Mouse (Mus musculus): Measurements from ENCODE around the gene Asb11.

The Asb11 gene

GRCm38 (mm10) chrX:164440703-164441102, 3.9 kb downstream of the Asb11 start:
- ATAC-seq (ENCODE audit: insufficient number of reproducible peaks, low FRiP score, low TSS enrichment), result no peak

GRCm38 (mm10) chrX:164441306-164441705, 4.5 kb downstream of the Asb11 start:
- ATAC-seq (ENCODE audit: insufficient number of reproducible peaks, low FRiP score, low TSS enrichment), result no peak

- ATAC-seq (ENCODE audit: insufficient number of reproducible peaks, low FRiP score, low TSS enrichment), result no peak
Measured at GRCm38 (mm10) chrX:164445601-164446000, 8.8 kb downstream of the Asb11 start.

GRCm38 (mm10) chrX:164446106-164446551, 9.3 kb downstream of the Asb11 start:
- no peak for ATAC-seq (ENCODE audit: insufficient number of reproducible peaks, low FRiP score, low TSS enrichment)

GRCm38 (mm10) chrX:164446835-164447681, 10.3 kb downstream of the Asb11 start:
- ATAC-seq (ENCODE audit: insufficient number of reproducible peaks, low FRiP score, low TSS enrichment), result no peak

GRCm38 (mm10) chrX:164447682-164448071, 10.9 kb downstream of the Asb11 start:
- ATAC-seq (ENCODE audit: insufficient number of reproducible peaks, low FRiP score, low TSS enrichment), result no peak

- no peak for ATAC-seq (ENCODE audit: insufficient number of reproducible peaks, low FRiP score, low TSS enrichment)
Measured at GRCm38 (mm10) chrX:164449201-164449600, 12.4 kb downstream of the Asb11 start.

- no peak for ATAC-seq (ENCODE audit: insufficient number of reproducible peaks, low FRiP score, low TSS enrichment)
Measured at GRCm38 (mm10) chrX:164459205-164459878, 22.5 kb downstream of the Asb11 start.

- ATAC-seq (ENCODE audit: insufficient number of reproducible peaks, low FRiP score, low TSS enrichment), result no peak
Measured at GRCm38 (mm10) chrX:164502258-164502657, 65.5 kb downstream of the Asb11 start.

- ATAC-seq (ENCODE audit: insufficient number of reproducible peaks, low FRiP score, low TSS enrichment), result no peak
Measured at GRCm38 (mm10) chrX:164505709-164506498, 69.1 kb downstream of the Asb11 start, which contains the start of gene Asb9. Gene Asb9 (plus strand): TSS chrX:164506327.

- no peak for ATAC-seq (ENCODE audit: insufficient number of reproducible peaks, low FRiP score, low TSS enrichment)
Measured at GRCm38 (mm10) chrX:164507068-164507467, 70.3 kb downstream of the Asb11 start.

- ATAC-seq (ENCODE audit: insufficient number of reproducible peaks, low FRiP score, low TSS enrichment), result no peak
Measured at GRCm38 (mm10) chrX:164508728-164509127, 71.9 kb downstream of the Asb11 start.
